Mouse (Mus musculus): ENCODE results near the gene Mpig6b.

Mpig6b gene

GRCm38 (mm10) chr17:35066084-35066483 is at the start of gene Mpig6b:
Mpig6b (minus strand) TSS chr17:35066184.
- no peak for DNase-seq

GRCm38 (mm10) chr17:35115046-35116019 is 49.3 kb upstream of the Mpig6b start, which contains the start of gene Ly6g5b:
Ly6g5b (minus strand) TSS chr17:35115428.
- DNase-seq = peak; percentile 60 to 64

GRCm38 (mm10) chr17:35111774-35112173 is 45.8 kb upstream of the Mpig6b start:
- DNase-seq = no peak

- no peak for DNase-seq
Measured at GRCm38 (mm10) chr17:35108097-35108496, 42.1 kb upstream of the Mpig6b start, which contains the start of gene Ly6g5c. Ly6g5c (plus strand) TSS chr17:35108279.

- no peak for DNase-seq
Measured at GRCm38 (mm10) chr17:35106522-35106921, 40.5 kb upstream of the Mpig6b start.

- peak; percentile 30 to 46 for DNase-seq
Measured at GRCm38 (mm10) chr17:35105740-35106389, 39.9 kb upstream of the Mpig6b start.

GRCm38 (mm10) chr17:35104754-35105153 is 38.8 kb upstream of the Mpig6b start:
- no peak for DNase-seq

GRCm38 (mm10) chr17:35104079-35104478 is 38.1 kb upstream of the Mpig6b start:
- no peak for DNase-seq

- DNase-seq = no peak
Measured at GRCm38 (mm10) chr17:35103221-35103690, 37.3 kb upstream of the Mpig6b start.

GRCm38 (mm10) chr17:35102299-35102698 is 36.3 kb upstream of the Mpig6b start:
- DNase-seq = no peak

GRCm38 (mm10) chr17:35101161-35101560 is 35.2 kb upstream of the Mpig6b start:
- no peak for DNase-seq

GRCm38 (mm10) chr17:35100196-35100765 is 34.3 kb upstream of the Mpig6b start:
- DNase-seq = no peak

GRCm38 (mm10) chr17:35097164-35097655 is 31.2 kb upstream of the Mpig6b start:
- peak in 1 of 2 experiments; percentile 23 for DNase-seq

- DNase-seq = no peak
Measured at GRCm38 (mm10) chr17:35096597-35096996, 30.6 kb upstream of the Mpig6b start.

- no peak for DNase-seq
Measured at GRCm38 (mm10) chr17:35094475-35095365, 28.7 kb upstream of the Mpig6b start.

- DNase-seq = no peak
Measured at GRCm38 (mm10) chr17:35092403-35093198, 26.6 kb upstream of the Mpig6b start.

GRCm38 (mm10) chr17:35090166-35090932 is 24.4 kb upstream of the Mpig6b start:
- DNase-seq = no peak

GRCm38 (mm10) chr17:35088825-35089644 is 23.1 kb upstream of the Mpig6b start, which contains the start of gene Abhd16a:
Abhd16a (plus strand) TSS chr17:35089263.
- DNase-seq = peak; percentile 93 to 96

GRCm38 (mm10) chr17:35088151-35088550 is 22.2 kb upstream of the Mpig6b start:
- DNase-seq = no peak
